Mouse (Mus musculus) stomach, embryonic 16.5 days (tissue): ENCODE results near the gene Sema4g. TPM values are rescaled to one million over a fixed set of nuclear protein-coding genes. Genes with fewer than 3 reads are reported as not detected.

Source experiments
- ATAC-seq: fragments of 200-750 bp; cut with Nextera tagmentation; 2 replicates; pipeline ENCODE4 v1.8.0; 2017; ENCODE audit warnings: moderate number of reproducible peaks, moderate TSS enrichment; ENCODE audit not compliant: insufficient read depth, low FRiP score
- H3K27ac ChIP-seq: fragments of 300-500 bp; sonication (generic); 2 replicates; pipeline ENCODE4 v1.5.1; 2014; ENCODE audit warnings: low read length
- H3K27me3 ChIP-seq: fragments of 300-500 bp; sonication (generic); 2 replicates; pipeline ENCODE4 v1.6.1; 2014; ENCODE audit warnings: low read length, control low read depth, mixed read lengths; ENCODE audit not compliant: control insufficient read depth, insufficient read depth
- H3K36me3 ChIP-seq: fragments of 300-500 bp; sonication (generic); 2 replicates; pipeline ENCODE4 v1.6.1; 2014; ENCODE audit warnings: low read length; ENCODE audit not compliant: control insufficient read depth, insufficient read depth
- H3K4me1 ChIP-seq: fragments of 300-500 bp; sonication (generic); 2 replicates; pipeline ENCODE4 v1.6.1; 2014; ENCODE audit warnings: low read length, control low read depth, mixed read lengths; ENCODE audit not compliant: control insufficient read depth, insufficient read depth
- H3K4me2 ChIP-seq: fragments of 300-500 bp; sonication (generic); 2 replicates; pipeline ENCODE4 v1.6.1; 2014; ENCODE audit warnings: low read depth, low read length, mixed read lengths
- H3K4me3 ChIP-seq: fragments of 300-500 bp; sonication (generic); replicated peaks from 2 replicates; pipeline ENCODE4 v1.5.1; 2014; ENCODE audit warnings: mild to moderate bottlenecking, low read length
- H3K9ac ChIP-seq: fragments of 300-500 bp; sonication (generic); 2 replicates; pipeline ENCODE4 v1.6.1; 2014; ENCODE audit warnings: low read length
- H3K9me3 ChIP-seq: fragments of 300-500 bp; sonication (generic); replicated peaks from 2 replicates; pipeline ENCODE4 v1.6.1; 2016; ENCODE audit warnings: low read length, control low read depth; ENCODE audit not compliant: control insufficient read depth
- WGBS: fragments of 180-500 bp; shearing (Covaris S2); extraction: QIAGEN DNeasy Blood & Tissue Kit; methylation state at CpG from one replicate; pipeline ENCODE4 v1.1.7; 2014; 5-methylcytosine and 5-hydroxymethylcytosine counted together
- polyA plus RNA-seq: library from polyadenylated mRNA; unstranded; fragments of >200 nt; fragmentation: Nextera tagmentation; extraction: Ambion mirVana; gene quantifications from 2 replicates; pipeline ENCODE4 v1.2.1, GENCODE M21; 2015

Sema4g gene
- 4.6 and 5.5 TPM in 2 replicates for polyA plus RNA-seq

DNA sequence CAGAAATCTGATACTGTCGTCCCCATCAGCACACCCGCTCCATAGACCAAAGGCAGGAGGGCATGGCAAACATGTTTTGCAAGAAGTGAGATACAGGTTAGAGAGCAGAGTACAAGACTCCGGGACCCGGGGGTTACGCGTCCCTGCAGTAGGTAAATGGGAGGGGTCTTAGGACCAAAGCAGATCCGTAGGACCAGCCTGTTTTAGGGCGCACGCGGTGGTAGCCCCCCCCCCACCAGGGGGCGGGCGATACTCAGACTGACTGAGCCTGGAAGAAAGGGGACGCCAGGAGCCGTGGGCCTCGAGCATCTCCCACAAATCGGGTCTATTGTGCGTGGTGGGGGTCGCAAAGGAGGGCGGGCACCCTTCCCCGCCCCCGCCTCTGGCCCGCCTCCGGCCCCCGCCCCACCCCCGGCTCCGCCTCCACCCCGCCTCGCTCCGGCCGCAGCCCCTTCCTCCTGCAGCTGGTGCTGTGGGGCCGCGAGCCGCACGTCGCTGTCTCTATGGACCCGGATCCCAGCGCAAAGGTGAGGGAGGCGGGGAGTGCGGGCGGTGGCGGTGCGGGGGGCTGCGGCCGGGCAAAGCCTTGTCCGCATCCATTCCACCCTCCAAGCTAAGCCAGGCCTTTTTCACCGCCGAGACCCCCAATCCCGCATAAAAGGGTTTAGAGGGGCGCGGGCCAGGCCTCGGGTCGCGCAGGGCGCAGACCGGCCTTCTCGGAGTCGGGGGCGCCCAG is at the start of gene Sema4g:
Sema4g (plus strand) TSS at position 271 of the 736 bp plus-strand sequence.
- no peaks in the 10 kb centered on the region for H3K27me3 ChIP-seq
- peak within 1 kb of the TSS; percentile 73 for H3K4me3 ChIP-seq
- ATAC-seq: peak; percentile 48; the same call in 1 of the 2 replicates
- H3K4me1 ChIP-seq: peaks cover 33% of the 10 kb centered on the region
- peak within 1 kb of the TSS; percentile 58; the same call in 1 of the 2 replicates for H3K27ac ChIP-seq
- H3K9ac ChIP-seq: peak within 1 kb of the TSS; percentile 86
- H3K9me3 ChIP-seq: no peaks in the 10 kb centered on the region
- no peaks in the 10 kb centered on the region for H3K36me3 ChIP-seq
- H3K4me2 ChIP-seq: peak within 1 kb of the TSS; percentile 100
- WGBS: under 1% methylated on average over 48 of the region's 58 CpGs

DNA sequence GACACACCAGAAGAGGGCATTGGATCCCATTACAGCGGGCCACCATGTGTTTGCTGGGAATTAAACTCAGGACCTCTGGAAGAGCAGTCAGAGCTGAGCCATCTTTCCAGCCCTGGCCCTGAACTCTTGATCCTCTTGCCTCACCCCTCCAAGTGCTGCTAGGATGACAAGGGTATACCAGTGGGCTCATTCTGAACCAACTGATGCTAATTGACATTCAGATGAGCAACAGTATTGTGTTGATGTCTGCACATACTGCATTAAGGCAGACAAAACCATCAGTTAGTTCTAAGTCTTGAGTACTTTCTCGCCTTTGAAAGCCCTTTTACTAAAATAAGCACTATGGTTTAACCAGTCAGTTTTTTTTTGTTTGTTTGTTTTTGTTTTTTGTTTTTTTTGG is 29.3 kb upstream of the Sema4g start:
- Histone ChIP-seq H3K9me3 (no peaks in the 10 kb centered on the region), H3K4me3 (no peak overlapping the region), H3K27ac (no peak overlapping the region), H3K9ac (no peak overlapping the region), H3K27me3 (no peaks in the 10 kb centered on the region), H3K4me1 (no peaks in the 10 kb centered on the region), H3K36me3 (peaks cover 14% of the 10 kb centered on the region), H3K4me2 (no peak overlapping the region)
- WGBS: 96% methylated on average over 2 of the region's 2 CpGs
- ATAC-seq: no peak

DNA sequence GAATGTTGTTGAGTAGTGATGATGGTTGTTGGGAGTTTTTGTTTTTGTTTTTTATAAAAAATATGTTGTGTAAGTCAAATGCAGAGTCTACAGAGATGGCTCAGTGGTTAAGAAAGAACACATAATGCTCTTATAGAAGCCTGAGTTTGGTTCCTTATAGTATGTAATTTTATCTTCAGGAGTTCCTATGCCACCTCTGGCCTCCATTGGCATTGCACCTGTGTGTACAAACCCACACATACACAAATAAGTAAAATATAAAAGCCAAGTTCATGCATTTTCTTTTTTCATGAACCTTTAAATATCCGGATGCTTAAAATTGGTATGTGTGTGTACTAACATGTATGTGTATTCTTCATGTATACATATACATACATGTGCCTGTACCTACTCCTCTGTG is 22.9 kb upstream of the Sema4g start:
- Histone ChIP-seq H3K27me3 (no peaks in the 10 kb centered on the region), H3K9ac (no peak overlapping the region), H3K4me3 (no peak overlapping the region), H3K36me3 (peaks cover 25% of the 10 kb centered on the region), H3K4me1 (no peaks in the 10 kb centered on the region), H3K27ac (no peak overlapping the region), H3K4me2 (no peak overlapping the region), H3K9me3 (no peaks in the 10 kb centered on the region)
- WGBS: 96% methylated on average over 1 of the region's 1 CpGs
- no peak for ATAC-seq

DNA sequence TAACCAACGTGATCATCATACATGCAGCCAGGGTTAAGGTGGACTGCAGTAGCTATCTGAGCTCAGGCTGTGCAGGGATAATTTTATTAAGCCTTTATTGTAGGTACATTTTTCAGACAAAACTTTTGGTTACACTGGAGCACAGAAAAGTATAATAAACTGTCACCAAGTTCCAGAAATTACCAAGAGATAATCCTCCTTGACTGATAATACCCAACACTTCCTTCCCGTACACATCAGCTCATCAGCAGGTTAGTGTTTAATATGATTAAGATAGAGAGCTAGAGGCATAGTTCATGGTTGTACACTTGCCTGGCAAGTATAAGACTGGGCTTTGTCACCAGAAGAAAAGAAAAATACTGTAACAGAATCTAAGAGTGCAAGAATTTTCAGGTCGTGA is 20.6 kb upstream of the Sema4g start:
- ATAC-seq: no peak
- Histone ChIP-seq H3K4me2 (no peak overlapping the region), H3K27ac (no peak overlapping the region), H3K4me3 (no peak overlapping the region), H3K36me3 (peaks cover 29% of the 10 kb centered on the region), H3K9me3 (no peaks in the 10 kb centered on the region), H3K9ac (no peak overlapping the region), H3K27me3 (no peaks in the 10 kb centered on the region), H3K4me1 (no peaks in the 10 kb centered on the region)
- 77% methylated on average over 3 of the region's 3 CpGs for WGBS

DNA sequence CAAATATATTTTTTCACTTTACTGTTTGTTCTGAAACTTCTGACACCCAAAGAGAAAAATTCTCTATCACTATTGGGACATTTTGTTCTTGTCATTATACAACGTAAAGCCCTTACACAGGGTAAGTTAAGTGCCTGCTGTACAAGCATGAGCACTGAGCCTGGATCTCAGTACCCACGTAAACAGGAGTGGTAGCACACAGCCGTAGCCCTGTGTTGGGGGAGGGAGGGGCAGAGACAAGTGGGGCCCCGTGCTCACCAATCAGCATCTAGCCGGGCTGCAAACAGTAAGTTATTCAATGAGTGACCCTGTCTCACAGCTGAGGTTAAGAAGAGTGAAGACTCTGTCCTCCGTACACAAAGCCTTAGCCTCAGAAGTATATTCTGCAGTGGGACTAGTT is 12.3 kb upstream of the Sema4g start:
- Histone ChIP-seq H3K4me1 (no peaks in the 10 kb centered on the region), H3K36me3 (peaks cover 26% of the 10 kb centered on the region), H3K9me3 (no peaks in the 10 kb centered on the region), H3K9ac (no peak overlapping the region), H3K4me2 (no peak overlapping the region), H3K27ac (no peak overlapping the region), H3K27me3 (no peaks in the 10 kb centered on the region), H3K4me3 (no peak overlapping the region)
- 69% methylated on average over 6 of the region's 6 CpGs for WGBS
- ATAC-seq: no peak

DNA sequence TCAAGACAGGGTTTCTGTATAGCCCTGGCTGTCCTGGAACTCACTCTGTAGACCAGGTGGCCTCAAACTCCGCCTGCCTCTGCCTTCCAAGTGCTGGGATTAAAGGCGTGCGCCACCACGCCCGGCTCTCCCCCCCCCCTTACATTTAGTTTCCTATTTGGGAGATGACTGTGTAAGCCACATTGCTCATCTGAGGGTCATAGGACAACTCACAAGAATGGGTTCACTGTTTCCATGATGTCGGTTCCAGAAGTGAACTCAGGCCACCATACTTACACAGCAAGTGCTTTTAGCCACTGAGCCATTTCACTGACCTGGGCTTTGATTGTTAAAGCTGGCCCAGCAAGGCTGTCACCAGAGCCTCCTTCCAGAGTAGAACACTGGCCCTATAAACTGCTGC is 11.8 kb upstream of the Sema4g start:
- peaks cover 26% of the 10 kb centered on the region for H3K36me3 ChIP-seq
- WGBS: 85% methylated on average over 6 of the region's 6 CpGs
- no peak overlapping the region for H3K4me2 ChIP-seq

DNA sequence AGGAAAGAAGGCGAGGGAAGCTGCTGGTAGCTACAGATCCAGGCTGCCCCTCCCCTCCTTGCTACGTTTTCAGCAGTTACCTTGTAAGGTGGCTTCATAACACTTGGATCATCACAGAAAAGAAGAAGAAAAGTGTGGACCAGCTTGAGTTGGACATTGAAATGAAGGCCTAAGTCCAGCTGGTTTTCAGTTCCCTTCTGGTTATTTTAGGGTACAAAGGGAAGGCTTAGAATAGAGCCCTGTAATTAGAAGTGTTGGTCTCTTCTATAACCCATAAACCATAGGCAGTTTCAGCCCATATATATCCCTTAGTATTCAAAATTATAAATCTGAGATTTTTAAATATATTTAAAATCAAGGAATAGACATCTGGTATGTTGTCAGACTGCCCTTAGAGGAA is 8.1 kb upstream of the Sema4g start:
- 88% methylated on average over 2 of the region's 2 CpGs for WGBS
- no peak for ATAC-seq
- no peaks in the 10 kb centered on the region for H3K27me3 ChIP-seq

More for the DNA sequence above, 11.8 kb upstream of the Sema4g start:
- no peak for ATAC-seq
- Histone ChIP-seq H3K27me3 (no peaks in the 10 kb centered on the region), H3K4me3 (no peak overlapping the region), H3K9ac (no peak overlapping the region), H3K9me3 (no peaks in the 10 kb centered on the region), H3K4me1 (no peaks in the 10 kb centered on the region), H3K27ac (no peak overlapping the region)

DNA sequence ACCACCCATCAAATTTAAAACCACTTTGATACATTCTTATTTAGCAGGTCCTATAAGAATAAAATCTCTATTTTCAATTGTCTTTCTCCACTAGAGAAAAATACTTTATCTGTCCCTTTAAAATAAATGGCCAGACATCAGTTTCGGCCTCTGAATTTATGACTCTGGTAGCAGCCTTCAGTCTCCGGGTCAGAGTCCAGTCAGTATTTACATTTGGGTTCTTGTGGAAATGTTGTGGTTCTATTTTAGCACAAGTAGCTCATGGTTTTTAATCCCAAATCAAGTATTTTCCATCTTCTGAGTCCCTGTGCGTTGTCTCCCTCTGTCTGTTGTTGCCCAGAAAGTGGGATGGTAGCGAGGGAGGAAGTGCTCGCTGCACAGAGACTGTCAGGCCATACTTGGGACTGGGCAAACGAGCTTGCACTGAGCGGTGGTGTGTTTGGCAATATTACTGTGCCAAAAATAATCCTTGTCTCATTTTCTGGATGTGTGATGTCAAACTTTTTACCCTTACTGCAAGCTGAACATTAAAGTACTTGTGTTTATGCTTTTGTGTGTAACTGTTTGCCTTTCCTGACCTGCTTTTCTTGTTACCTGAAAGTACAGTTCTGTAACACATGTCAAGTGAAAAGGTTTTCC is 6.3 kb upstream of the Sema4g start:
- H3K4me1 ChIP-seq: peaks cover 9% of the 10 kb centered on the region
- 61% methylated on average over 7 of the region's 7 CpGs for WGBS
- H3K4me3 ChIP-seq: no peak overlapping the region
- ATAC-seq: no peak
- no peaks in the 10 kb centered on the region for H3K9me3 ChIP-seq
- no peak overlapping the region for H3K4me2 ChIP-seq
- 0 out of 2 replicates have a peak overlapping the region, but pooled peaks have one; percentile 17 for H3K27ac ChIP-seq
- no peaks in the 10 kb centered on the region for H3K27me3 ChIP-seq
- peaks cover 4% of the 10 kb centered on the region; the same call in 1 of the 2 replicates for H3K36me3 ChIP-seq
- no peak overlapping the region for H3K9ac ChIP-seq

More for the DNA sequence above, 8.1 kb upstream of the Sema4g start:
- Histone ChIP-seq H3K4me2 (no peak overlapping the region), H3K4me1 (0 out of 2 replicates have a peak, but pooled peaks cover 4% of the 10 kb centered on the region), H3K4me3 (no peak overlapping the region), H3K9me3 (no peaks in the 10 kb centered on the region), H3K9ac (no peak overlapping the region), H3K36me3 (peaks cover 10% of the 10 kb centered on the region; the same call in 1 of the 2 replicates), H3K27ac (no peak overlapping the region)

DNA sequence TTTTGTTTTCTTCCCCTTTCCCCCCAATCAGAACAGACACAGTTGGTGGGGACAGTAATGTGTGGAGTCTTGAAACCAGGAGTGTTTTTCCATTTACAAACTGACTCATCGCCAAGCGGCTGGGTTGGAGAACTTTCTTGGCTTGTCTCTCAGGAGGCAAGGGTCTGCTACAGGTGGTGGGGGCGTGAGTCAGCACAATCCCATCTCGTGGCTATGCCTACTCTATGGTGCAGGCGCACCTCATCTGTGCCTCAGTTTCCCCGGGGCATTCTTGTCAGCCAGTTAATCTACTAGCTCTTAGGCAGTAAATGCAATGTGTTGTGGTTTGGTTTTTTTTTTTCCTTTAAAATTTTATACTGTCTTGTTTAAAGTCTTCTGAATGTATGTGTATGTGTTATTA is 5.5 kb upstream of the Sema4g start:
- Histone ChIP-seq H3K9me3 (no peaks in the 10 kb centered on the region), H3K9ac (no peak overlapping the region), H3K27me3 (no peaks in the 10 kb centered on the region), H3K4me3 (no peak overlapping the region), H3K36me3 (peaks cover 4% of the 10 kb centered on the region; the same call in 1 of the 2 replicates), H3K4me1 (peaks cover 9% of the 10 kb centered on the region), H3K27ac (no peak overlapping the region), H3K4me2 (no peak overlapping the region)
- ATAC-seq: no peak
- 87% methylated on average over 6 of the region's 6 CpGs for WGBS
